Mouse (Mus musculus) E14TG2a.4 (cell line): ENCODE results near the gene Ephb3.

ENCODE experiments used
- CTCF ChIP-seq: conservative IDR thresholded peaks from 2 replicates; pipeline ENCODE4 v1.5.1; 2014; ENCODE audit warnings: low read length
- NANOG ChIP-seq: IDR thresholded peaks from 2 replicates; pipeline ENCODE4 v1.6.1; 2014; ENCODE audit warnings: borderline replicate concordance, low read length, mixed read lengths
- POU5F1 ChIP-seq: IDR thresholded peaks from 2 replicates; pipeline ENCODE4 v1.6.1; 2014; ENCODE audit warnings: low read length, borderline replicate concordance

GRCm38 (mm10) chr16:21223038-21223437, 18.5 kb downstream of the Ephb3 start:
- TF ChIP-seq CTCF (no peak), NANOG (no peak), POU5F1 (no peak)
